Mouse (Mus musculus): ENCODE measurements at regions not wholly inside any gene's neighbourhood (a gene's known extent, or its start where the extent isn't known, plus 50 kb on each side); places are given as distances from the start of the nearest gene placed in this dataset.
A peak's percentile ranks its signal among the peaks of the same experiment; 100 is the strongest.

DNA sequence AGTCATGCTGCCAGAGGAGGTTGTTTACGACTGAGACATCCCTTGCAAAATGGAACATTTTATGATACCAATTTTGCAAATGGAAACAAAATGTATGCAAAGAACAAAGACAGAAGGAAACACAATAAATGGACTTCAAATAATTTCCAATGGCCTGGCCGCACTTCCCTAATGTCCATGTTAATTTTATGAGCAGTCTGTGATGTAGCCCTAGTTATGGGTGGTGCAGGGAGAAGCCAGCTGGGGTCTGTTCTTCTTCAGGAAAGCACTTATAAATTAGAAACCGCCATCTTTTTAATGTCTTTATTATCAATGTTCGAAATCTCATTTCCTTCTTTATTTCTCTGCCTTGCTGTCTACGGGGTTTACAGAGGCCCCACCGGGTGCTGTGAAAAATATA lies 51.0 kb upstream of the Jak1 start:
- Histone ChIP-seq H3K9me3 (ENCODE audit: control insufficient read depth, low read length) (no peaks in the 10 kb centered on the region), H3K36me3 (ENCODE audit: control insufficient read depth, insufficient read depth, low read length) (no peaks in the 10 kb centered on the region), H3K4me1 (replicated peaks; ENCODE audit: control insufficient read depth, insufficient read depth, low read length) (no peaks in the 10 kb centered on the region), H3K4me3 (ENCODE audit: low read depth, low read length) (no peak overlapping the region), H3K4me2 (ENCODE audit: low read depth, low read length, severe bottlenecking) (no peak overlapping the region), H3K27me3 (ENCODE audit: control insufficient read depth, insufficient read depth, low read length) (no peaks in the 10 kb centered on the region), H3K9ac (ENCODE audit: low read length) (no peak overlapping the region), H3K27ac (ENCODE audit: low read depth, low read length) (no peak overlapping the region)
- ATAC-seq (replicated peaks; ENCODE audit: low FRiP score) (no peak), DNase-seq (ENCODE audit: low spot score) (no peak)
- WGBS, result 87% methylated on average over 6 of the region's 6 CpGs

MicroRNAs in the stretch of these regions (microRNA counts, 519-probe panel; counts per million panel counts)
- 3,026 counts per million, percentile 9 among the panel's probes with 10 or more counts for microRNA mmu-miR-101a

Small RNAs in the stretch of these regions (microRNA-seq; reads per million reads assigned to microRNA genes)
- 244 reads per million, percentile 48 among the genes with 10 or more reads in this experiment for gene Mir101a (ENCODE audit: insufficient number of aligned reads)
